Mouse (Mus musculus) CH12.LX (cell line): Measurements from ENCODE around the gene Thoc5. TPM values are rescaled to one million over a fixed set of nuclear protein-coding genes. Genes with fewer than 3 reads are reported as not detected.
A peak's percentile ranks its signal among the peaks of the same experiment; 100 is the strongest.

ENCODE experiments used
- DNase-seq: peaks from one replicate; pipeline ENCODE4 v3.0.0-alpha.2; 2013; ENCODE audit errors: extremely low read depth
- H3K27ac ChIP-seq: 2 replicates; pipeline ENCODE4 v1.5.1; 2012; ENCODE audit warnings: low read depth, mild to moderate bottlenecking, control low read depth, moderate library complexity; ENCODE audit not compliant: insufficient read depth
- H3K27me3 ChIP-seq: replicated peaks from 2 replicates; pipeline ENCODE3; 2012; ENCODE audit warnings: inconsistent platforms
- H3K36me3 ChIP-seq, 2 experiments: replicated peaks in 1 of 2; 2 replicates each; pipeline versions ENCODE3 to v1.6.1; 2012; ENCODE audit warnings: inconsistent platforms in 1 of 2, low read length in 1 of 2, mild to moderate bottlenecking in 1 of 2, mixed read lengths in 1 of 2, moderate library complexity in 1 of 2; ENCODE audit not compliant: control insufficient read depth in 1 of 2, insufficient read depth in 1 of 2
- H3K4me1 ChIP-seq, 2 experiments: 2 replicates each; pipeline ENCODE4 v1.6.1; 2012; ENCODE audit warnings: inconsistent platforms in 1 of 2, moderate library complexity in 1 of 2; ENCODE audit not compliant: insufficient read depth in 2 of 2, control insufficient read depth in 1 of 2
- H3K4me2 ChIP-seq: 2 replicates; pipeline ENCODE4 v1.6.1; 2012; ENCODE audit warnings: low read depth, mild to moderate bottlenecking, control low read depth; ENCODE audit not compliant: poor library complexity, insufficient read depth, severe bottlenecking
- H3K4me3 ChIP-seq, 3 experiments: fragments of 150-350 bp in 1 of 3; sonication (generic) in 1 of 3; replicated peaks in 1 of 3; 2 replicates each; pipeline versions ENCODE3 to v1.5.1; 2011 to 2012; ENCODE audit warnings: low read depth in 2 of 3, low read length in 2 of 3, mild to moderate bottlenecking in 2 of 3, moderate library complexity in 2 of 3, control low read depth in 1 of 3, improper control_type of control experiment in 1 of 3, inconsistent platforms in 1 of 3, mixed read lengths in 1 of 3; ENCODE audit not compliant: poor library complexity in 1 of 3
- H3K79me2 ChIP-seq: replicated peaks from 2 replicates; pipeline ENCODE4 v1.6.1; 2012; ENCODE audit warnings: mild to moderate bottlenecking, moderate library complexity; ENCODE audit not compliant: control insufficient read depth, poor library complexity, insufficient read depth, severe bottlenecking; ENCODE audit errors: extremely low read depth
- H3K9ac ChIP-seq: 2 replicates; pipeline ENCODE4 v1.6.1; 2012; ENCODE audit warnings: low read depth, mild to moderate bottlenecking, control low read depth, moderate library complexity; ENCODE audit not compliant: insufficient read depth
- H3K9me3 ChIP-seq: replicated peaks from 2 replicates; pipeline ENCODE3; 2012; ENCODE audit warnings: low read length, inconsistent platforms, mixed read lengths
- CTCF ChIP-seq, 2 experiments: IDR thresholded peaks in 1 of 2; conservative IDR thresholded peaks in 1 of 2; 2 replicates each; pipeline ENCODE4 v1.5.1; 2011 to 2012; ENCODE audit warnings: low read depth in 2 of 2, low read length in 2 of 2, improper control_type of control experiment in 1 of 2, inconsistent platforms in 1 of 2, mild to moderate bottlenecking in 1 of 2, moderate library complexity in 1 of 2
- E2F4 ChIP-seq: IDR thresholded peaks from 2 replicates; pipeline ENCODE4 v1.6.1; 2011; ENCODE audit warnings: low read depth, low read length, improper control_type of control experiment; ENCODE audit not compliant: insufficient replicate concordance
- MAFK ChIP-seq: IDR thresholded peaks from 2 replicates; pipeline ENCODE4 v1.6.1; 2011; ENCODE audit warnings: low read length, improper control_type of control experiment; ENCODE audit not compliant: insufficient replicate concordance
- RAD21 ChIP-seq: IDR thresholded peaks from 2 replicates; pipeline ENCODE4 v1.6.1; 2011; ENCODE audit warnings: low read depth, mild to moderate bottlenecking, low read length, improper control_type of control experiment, moderate library complexity
- SIN3A ChIP-seq: IDR thresholded peaks from 2 replicates; pipeline ENCODE4 v1.6.1; 2012; ENCODE audit warnings: low read length, improper control_type of control experiment, inconsistent platforms
- SMC3 ChIP-seq: IDR thresholded peaks from 2 replicates; pipeline ENCODE4 v1.6.1; 2011; ENCODE audit warnings: low read depth, low read length, improper control_type of control experiment
- ZNF384 ChIP-seq: IDR thresholded peaks from 2 replicates; pipeline ENCODE4 v1.6.1; 2012; ENCODE audit warnings: low read depth, low read length, improper control_type of control experiment, inconsistent platforms
- dilution Hi-C: fragments of 300-500 bp; cut with MboI; formaldehyde crosslinking; loops from 2 replicates; pipeline ENCODE4 v1.14.3; 2020; ENCODE audit warnings: low sequenced_read_pairs; ENCODE audit not compliant: extremely low pct_unique_long_range_greater_than_20kb, extremely low pct_ligation_motif_present
- in situ Hi-C: fragments of 300-500 bp; cut with MboI; formaldehyde crosslinking; loops from 3 replicates; pipeline ENCODE4 v1.14.3; 2019; ENCODE audit warnings: low sequenced_read_pairs, low pct_ligation_motif_present, low pct_unique_long_range_greater_than_20kb, mixed read lengths
- polyA plus RNA-seq: library from polyadenylated mRNA; unstranded; fragments of >175 nt; gene quantifications from 2 replicates; pipeline ENCODE4 v1.2.1, GENCODE M21; 2012; ENCODE audit warnings: low read depth; ENCODE audit not compliant: insufficient read length
- total RNA-seq, 2 experiments: library from RNA; depleted of rRNA; stranded (reverse); fragments of 300-350 nt in 1 of 2; fragments of >200 nt in 1 of 2; gene quantifications; 2 replicates each; pipeline ENCODE4 v1.2.3; 2012 to 2014

The Thoc5 gene
- total and polyA plus RNA-seq, 3 experiments, result 37.7 to 83.8 (median 62.7) TPM

GRCm38 (mm10) chr11:4975623-4976022 is 80.5 kb downstream of the Thoc5 start:
- H3K9me3 ChIP-seq, result peaks cover 4% of the 10 kb centered on the region
- no peaks in the 10 kb centered on the region for H3K36me3 ChIP-seq
- TF ChIP-seq MAFK, result no peak
- TF ChIP-seq E2F4, result 0 out of 2 replicates have a peak, but pooled peaks have one; percentile 19
- peak; percentile 85 for TF ChIP-seq SMC3
- TF ChIP-seq RAD21, result peak; percentile 94
- TF ChIP-seq SIN3A, result peak; percentile 29; the same call in 1 of the 2 replicates
- no peak for TF ChIP-seq ZNF384
- peak; percentile 89 to 97 for TF ChIP-seq CTCF (conservative IDR thresholded peaks at IDR 0.05 in 1 of 2, IDR thresholded peaks at IDR 0.05 in 1 of 2; ENCODE audit: low read depth in 2 of 2, low read length in 2 of 2)
- peak; percentile 91 for DNase-seq
- in situ Hi-C loops, result loop anchor here (5.0 kb wide), 1 partner anchor 58 kb away; no protein-coding TSS in a partner anchor
- no peaks in the 10 kb centered on the region for H3K27me3 ChIP-seq
- H3K4me2 ChIP-seq, result no peak overlapping the region
- H3K9ac ChIP-seq, result no peak overlapping the region
- H3K4me1 ChIP-seq, result peaks cover 0 to 28% of the 10 kb centered on the region in 2 experiments; a peak in 2 of 4 replicates
- no peaks in the 10 kb centered on the region for H3K79me2 ChIP-seq
- no peak overlapping the region for H3K4me3 ChIP-seq
- H3K27ac ChIP-seq, result no peak overlapping the region
- dilution Hi-C loops, result no loop called here

Other genes starting within 250 kb of the Thoc5 start
- 1,522 and 1,539 TPM in 2 replicates for gene Uqcr10, start 191.0 kb upstream of the Thoc5 start, total RNA-seq (2012; rRNA removed)
- gene Uqcr10, start 191.0 kb upstream of the Thoc5 start, total RNA-seq (2014; rRNA removed), result 905 and 1,007 TPM in 2 replicates
- gene Uqcr10, start 191.0 kb upstream of the Thoc5 start, polyA plus RNA-seq, result 740 and 776 TPM in 2 replicates
- gene Zmat5, start 190.6 kb upstream of the Thoc5 start, total RNA-seq (2012; rRNA removed), result 74.8 and 75.2 TPM in 2 replicates
- gene Zmat5, start 190.6 kb upstream of the Thoc5 start, total RNA-seq (2014; rRNA removed), result 27.9 and 35.9 TPM in 2 replicates
- gene Zmat5, start 190.6 kb upstream of the Thoc5 start, polyA plus RNA-seq, result 41.8 and 51.4 TPM in 2 replicates
- 0.50 and 0.51 TPM in 2 replicates for gene Cabp7, start 148.5 kb upstream of the Thoc5 start, total RNA-seq (2012; rRNA removed)
- not detected in 2 replicates for gene Cabp7, start 148.5 kb upstream of the Thoc5 start, total RNA-seq (2014; rRNA removed)
- gene Cabp7, start 148.5 kb upstream of the Thoc5 start, polyA plus RNA-seq, result not detected in 2 replicates
- 45.2 and 53.6 TPM in 2 replicates for gene Nf2, start 45.8 kb upstream of the Thoc5 start, total RNA-seq (2012; rRNA removed)
- 50.7 and 54.7 TPM in 2 replicates for gene Nf2, start 45.8 kb upstream of the Thoc5 start, total RNA-seq (2014; rRNA removed)
- 103 and 108 TPM in 2 replicates for gene Nf2, start 45.8 kb upstream of the Thoc5 start, polyA plus RNA-seq
- 50.7 and 53.5 TPM in 2 replicates for gene Nipsnap1, start 21.4 kb upstream of the Thoc5 start, total RNA-seq (2012; rRNA removed)
- 77.6 and 79.3 TPM in 2 replicates for gene Nipsnap1, start 21.4 kb upstream of the Thoc5 start, total RNA-seq (2014; rRNA removed)
- gene Nipsnap1, start 21.4 kb upstream of the Thoc5 start, polyA plus RNA-seq, result 94.0 and 97.9 TPM in 2 replicates
- gene Nefh, start 52.7 kb downstream of the Thoc5 start, total RNA-seq (2012; rRNA removed), result not detected in 2 replicates
- not detected in 2 replicates for gene Nefh, start 52.7 kb downstream of the Thoc5 start, total RNA-seq (2014; rRNA removed)
- gene Nefh, start 52.7 kb downstream of the Thoc5 start, polyA plus RNA-seq, result 0.06 and 0.08 TPM in 2 replicates
- gene Ap1b1, start 91.5 kb downstream of the Thoc5 start, total RNA-seq (2012; rRNA removed), result 43.8 and 44.2 TPM in 2 replicates
- 31.2 and 38.6 TPM in 2 replicates for gene Ap1b1, start 91.5 kb downstream of the Thoc5 start, total RNA-seq (2014; rRNA removed)
- gene Ap1b1, start 91.5 kb downstream of the Thoc5 start, polyA plus RNA-seq, result 51.5 and 57.8 TPM in 2 replicates
- gene Rasl10a, start 162.8 kb downstream of the Thoc5 start, total RNA-seq (2012; rRNA removed), result 6.5 and 9.1 TPM in 2 replicates
- gene Rasl10a, start 162.8 kb downstream of the Thoc5 start, total RNA-seq (2014; rRNA removed), result 2.1 and 3.0 TPM in 2 replicates
- gene Rasl10a, start 162.8 kb downstream of the Thoc5 start, polyA plus RNA-seq, result 6.3 and 7.5 TPM in 2 replicates
- 8.8 and 10.0 TPM in 2 replicates for gene Gas2l1, start 170.0 kb downstream of the Thoc5 start, total RNA-seq (2012; rRNA removed)
- 2.6 and 3.3 TPM in 2 replicates for gene Gas2l1, start 170.0 kb downstream of the Thoc5 start, total RNA-seq (2014; rRNA removed)
- 10.2 and 12.5 TPM in 2 replicates for gene Gas2l1, start 170.0 kb downstream of the Thoc5 start, polyA plus RNA-seq
- gene Rhbdd3, start 203.6 kb downstream of the Thoc5 start, total RNA-seq (2012; rRNA removed), result 16.8 and 17.0 TPM in 2 replicates
- gene Rhbdd3, start 203.6 kb downstream of the Thoc5 start, total RNA-seq (2014; rRNA removed), result 11.6 and 15.0 TPM in 2 replicates
- 16.0 and 20.6 TPM in 2 replicates for gene Rhbdd3, start 203.6 kb downstream of the Thoc5 start, polyA plus RNA-seq
- gene Ewsr1, start 203.9 kb downstream of the Thoc5 start, total RNA-seq (2012; rRNA removed), result 399 and 425 TPM in 2 replicates
- 418 and 428 TPM in 2 replicates for gene Ewsr1, start 203.9 kb downstream of the Thoc5 start, total RNA-seq (2014; rRNA removed)
- gene Ewsr1, start 203.9 kb downstream of the Thoc5 start, polyA plus RNA-seq, result 1,159 and 1,267 TPM in 2 replicates